Mouse (Mus musculus) lung, adult 2 months (tissue): ENCODE results near the gene Olfr1404.

ENCODE experiments used
- CTCF ChIP-seq: fragments of 200-500 bp; IDR thresholded peaks from 2 replicates; pipeline ENCODE4 v1.5.1; 2011; ENCODE audit warnings: mild to moderate bottlenecking, low read length, control low read depth; ENCODE audit not compliant: insufficient read depth
- POLR2A ChIP-seq: fragments of 200-500 bp; IDR thresholded peaks from 2 replicates; pipeline ENCODE4 v1.6.1; 2011; ENCODE audit warnings: low read depth, mild to moderate bottlenecking, control low read depth, low read length, borderline replicate concordance; ENCODE audit errors: extremely low read depth

GRCm38 (mm10) chr1:173197508-173197907 is 14.7 kb upstream of the Olfr1404 start, which contains the start of gene Olfr218:
- TF ChIP-seq CTCF = no peak
- no peak for TF ChIP-seq POLR2A
